Mouse (Mus musculus) midbrain, postnatal 0 days (tissue): ENCODE data around the gene Shc2. TPM values are rescaled to one million over a fixed set of nuclear protein-coding genes. Genes with fewer than 3 reads are reported as not detected.

Source experiments
- ATAC-seq: fragments of 200-750 bp; cut with Nextera tagmentation; 2 replicates; pipeline ENCODE4 v1.8.0; 2017; ENCODE audit warnings: moderate number of reproducible peaks, mild to moderate bottlenecking, moderate TSS enrichment, moderate library complexity; ENCODE audit not compliant: low FRiP score
- DNase-seq: peaks from one replicate; pipeline ENCODE4 v3.0.0-alpha.2; 2015; ENCODE audit warnings: low spot score
- H3K27ac ChIP-seq: fragments of 300-500 bp; sonication (generic); 2 replicates; pipeline ENCODE4 v1.5.1; 2014; ENCODE audit warnings: low read depth, mild to moderate bottlenecking, low read length, mixed read lengths
- H3K27me3 ChIP-seq: fragments of 300-500 bp; sonication (generic); 2 replicates; pipeline ENCODE4 v1.6.1; 2014; ENCODE audit warnings: low read length, control low read depth, mixed read lengths; ENCODE audit not compliant: insufficient read depth
- H3K36me3 ChIP-seq: fragments of 300-500 bp; sonication (generic); 2 replicates; pipeline ENCODE4 v1.6.1; 2014; ENCODE audit warnings: low read length, control low read depth, mixed read lengths; ENCODE audit not compliant: insufficient read depth
- H3K4me1 ChIP-seq: fragments of 300-500 bp; sonication (generic); 2 replicates; pipeline ENCODE4 v1.6.1; 2014; ENCODE audit warnings: mild to moderate bottlenecking, control low read depth, antibody characterized with exemption, low read length, mixed read lengths; ENCODE audit not compliant: insufficient read depth
- H3K4me2 ChIP-seq: fragments of 300-500 bp; sonication (generic); 2 replicates; pipeline ENCODE4 v1.6.1; 2014; ENCODE audit warnings: low read depth, mild to moderate bottlenecking, low read length, mixed read lengths; ENCODE audit not compliant: poor library complexity, severe bottlenecking
- H3K4me3 ChIP-seq: fragments of 300-500 bp; sonication (generic); 2 replicates; pipeline ENCODE4 v1.5.1; 2014; ENCODE audit warnings: low read depth, mild to moderate bottlenecking, low read length, moderate library complexity
- H3K9ac ChIP-seq: fragments of 300-500 bp; sonication (generic); replicated peaks from 2 replicates; pipeline ENCODE4 v1.6.1; 2014; ENCODE audit warnings: mild to moderate bottlenecking, low read length, moderate library complexity, mixed read lengths; ENCODE audit not compliant: poor library complexity, severe bottlenecking
- H3K9me3 ChIP-seq: fragments of 300-500 bp; sonication (generic); 2 replicates; pipeline ENCODE4 v1.6.1; 2016; ENCODE audit warnings: low read length, control low read depth
- CTCF ChIP-seq: IDR thresholded peaks from 2 replicates; pipeline ENCODE4 v1.5.1; 2016; ENCODE audit warnings: antibody characterized with exemption, mild to moderate bottlenecking
- WGBS: fragments of 180-500 bp; shearing (Covaris S2); extraction: QIAGEN DNeasy Blood & Tissue Kit; methylation state at CpG from one replicate; pipeline ENCODE4 v1.1.7; 2014; 5-methylcytosine and 5-hydroxymethylcytosine counted together
- polyA plus RNA-seq: library from polyadenylated mRNA; unstranded; fragments of >200 nt; fragmentation: Nextera tagmentation; extraction: Ambion mirVana; gene quantifications from 2 replicates; pipeline ENCODE4 v1.2.1, GENCODE M21; 2015
- total RNA-seq: library from RNA; depleted of rRNA; stranded (reverse); fragments of >200 nt; gene quantifications from 2 replicates; pipeline ENCODE4 v1.2.3, GENCODE M21; 2014

The Shc2 gene
- total and polyA plus RNA-seq, 2 experiments from 2014 or later = 26.2 to 74.5 TPM

DNA sequence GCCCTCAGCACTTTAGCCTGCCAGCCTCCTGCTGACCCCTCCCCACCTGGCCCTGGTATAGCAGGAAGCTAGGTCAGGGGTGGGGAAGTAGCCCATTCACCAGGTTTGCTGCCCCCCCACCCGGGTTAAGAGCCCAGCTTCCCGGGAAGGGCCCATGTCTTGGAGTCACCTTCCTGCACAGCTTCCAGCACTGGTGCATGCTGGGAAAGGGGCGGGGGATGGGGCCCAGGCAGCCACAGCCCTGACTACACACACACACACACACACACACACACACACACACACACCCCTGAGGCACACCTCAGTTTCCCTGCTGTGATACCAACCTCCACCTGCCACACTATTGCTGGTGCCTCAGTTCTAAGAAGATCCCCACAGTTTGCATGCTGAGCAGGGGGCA, 24.1 kb upstream of the Shc2 start:
- H3K4me3 ChIP-seq = no peak overlapping the region
- H3K27me3 ChIP-seq = no peaks in the 10 kb centered on the region
- no peaks in the 10 kb centered on the region for H3K36me3 ChIP-seq
- 69% methylated on average over 3 of the region's 3 CpGs for WGBS
- no peak overlapping the region for H3K4me2 ChIP-seq
- ATAC-seq = no peak
- no peak overlapping the region for H3K27ac ChIP-seq
- no peaks in the 10 kb centered on the region for H3K9me3 ChIP-seq
- no peaks in the 10 kb centered on the region for H3K4me1 ChIP-seq
- H3K9ac ChIP-seq = no peak overlapping the region
- DNase-seq = no peak
- TF ChIP-seq CTCF = no peak

DNA sequence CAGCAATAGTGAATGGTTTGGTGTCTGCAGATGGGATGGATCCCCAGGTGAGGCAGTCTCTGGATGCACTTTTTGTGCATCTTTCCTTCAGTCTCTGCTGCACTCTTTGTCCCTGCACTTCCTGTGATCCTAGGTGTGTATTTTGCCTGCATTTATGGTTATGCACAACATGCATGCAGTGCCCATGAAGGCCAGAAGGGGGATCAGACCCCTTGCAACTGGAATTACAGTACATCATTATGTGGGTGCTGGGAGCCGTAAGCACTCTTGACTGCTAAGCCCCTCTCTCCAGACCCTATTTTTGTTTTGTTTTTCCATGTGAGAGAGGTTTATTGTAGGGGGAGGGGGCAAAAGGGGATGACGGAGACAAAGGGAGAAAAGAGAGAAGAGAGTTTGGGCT, 22.6 kb upstream of the Shc2 start:
- no peak overlapping the region for H3K4me2 ChIP-seq
- DNase-seq (no peak), ATAC-seq (no peak)
- peak; percentile 63 for TF ChIP-seq CTCF
- H3K9ac ChIP-seq = no peak overlapping the region
- no peak overlapping the region for H3K4me3 ChIP-seq
- H3K4me1 ChIP-seq = peaks cover 7% of the 10 kb centered on the region; the same call in 1 of the 2 replicates
- H3K27ac ChIP-seq = no peak overlapping the region
- H3K36me3 ChIP-seq = no peaks in the 10 kb centered on the region
- no peaks in the 10 kb centered on the region for H3K9me3 ChIP-seq
- WGBS = 72% methylated on average over 2 of the region's 2 CpGs
- no peaks in the 10 kb centered on the region for H3K27me3 ChIP-seq

DNA sequence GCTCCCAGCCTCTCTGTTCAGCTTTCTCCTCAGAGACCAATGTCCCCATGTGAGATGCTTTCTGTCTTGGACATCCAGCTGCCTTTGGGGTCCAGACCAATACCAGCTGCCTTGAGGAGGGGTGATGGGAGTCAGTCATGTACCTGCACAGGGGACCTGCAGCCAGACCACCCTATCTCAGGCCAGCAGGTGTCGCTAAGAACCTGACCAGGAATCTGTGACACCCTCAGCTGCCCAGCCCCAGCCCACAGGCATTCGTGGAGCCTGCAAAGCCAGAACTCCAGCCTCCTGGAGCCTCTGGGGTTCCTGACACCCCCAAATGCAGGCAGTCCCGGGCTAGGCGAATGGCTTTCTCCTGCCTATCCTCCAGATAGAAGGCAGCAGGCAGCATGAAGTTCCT, 21.1 kb upstream of the Shc2 start:
- DNase-seq (no peak), ATAC-seq (no peak)
- H3K4me2 ChIP-seq = no peak overlapping the region
- H3K4me3 ChIP-seq = no peak overlapping the region
- no peak overlapping the region for H3K9ac ChIP-seq
- H3K27me3 ChIP-seq = no peaks in the 10 kb centered on the region
- WGBS = 9% methylated on average over 4 of the region's 4 CpGs
- H3K27ac ChIP-seq = no peak overlapping the region
- peaks cover 18% of the 10 kb centered on the region; the same call in 1 of the 2 replicates for H3K4me1 ChIP-seq
- TF ChIP-seq CTCF = peak; percentile 59
- no peaks in the 10 kb centered on the region for H3K9me3 ChIP-seq
- H3K36me3 ChIP-seq = no peaks in the 10 kb centered on the region

DNA sequence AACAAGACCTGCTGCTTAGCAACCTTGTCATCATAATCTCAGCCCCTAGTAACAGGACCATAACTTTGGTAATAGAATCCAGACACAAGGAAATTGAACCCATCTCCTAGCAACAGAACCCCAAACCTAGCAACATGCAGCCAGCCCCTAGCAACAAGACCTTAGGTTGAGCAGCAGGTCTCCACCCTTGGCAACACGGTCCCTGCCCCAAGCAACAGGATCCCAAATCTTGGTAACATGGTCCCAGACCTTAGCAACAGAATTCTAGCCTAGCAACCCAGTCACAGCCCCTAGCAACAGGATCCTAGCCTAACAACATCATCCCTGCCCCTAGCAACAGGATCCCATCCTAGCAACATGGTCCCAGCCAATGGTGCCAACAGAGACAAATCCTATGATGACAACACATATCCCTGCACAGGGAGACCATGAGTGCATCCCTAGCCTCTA, 17.3 kb upstream of the Shc2 start:
- peaks cover 18% of the 10 kb centered on the region; the same call in 1 of the 2 replicates for H3K4me1 ChIP-seq
- no peak for TF ChIP-seq CTCF
- H3K9me3 ChIP-seq = no peaks in the 10 kb centered on the region
- DNase-seq (peak; percentile 75), ATAC-seq (peak; percentile 90)
- no peak overlapping the region for H3K4me2 ChIP-seq
- 0% methylated on average over 1 of the region's 1 CpGs for WGBS
- H3K27ac ChIP-seq = peak overlapping the region; percentile 83
- no peak overlapping the region for H3K9ac ChIP-seq
- H3K4me3 ChIP-seq = no peak overlapping the region
- no peaks in the 10 kb centered on the region for H3K27me3 ChIP-seq
- H3K36me3 ChIP-seq = no peaks in the 10 kb centered on the region

DNA sequence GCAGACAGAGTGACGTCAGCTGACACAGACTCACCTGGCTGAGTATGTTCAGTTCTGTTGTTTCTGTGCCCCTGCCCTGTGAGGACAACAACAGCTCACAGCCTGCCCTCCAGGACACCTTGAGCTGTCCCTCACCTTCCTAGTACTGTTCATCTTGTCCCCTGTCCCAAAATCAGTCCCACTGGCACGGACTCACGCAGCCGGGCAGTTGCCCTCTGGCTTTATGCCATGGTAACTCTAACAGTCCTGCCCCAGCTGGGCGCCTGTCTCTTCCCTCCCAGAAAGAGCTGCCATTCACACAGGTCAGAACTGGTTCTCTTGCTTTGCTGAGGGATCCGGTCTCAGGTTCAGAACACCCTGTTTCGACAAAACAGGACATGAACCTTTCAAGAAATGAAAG, 15.1 kb upstream of the Shc2 start:
- Histone ChIP-seq H3K4me2 (no peak overlapping the region), H3K27ac (no peak overlapping the region), H3K9ac (no peak overlapping the region), H3K4me1 (peaks cover 18% of the 10 kb centered on the region; the same call in 1 of the 2 replicates), H3K4me3 (no peak overlapping the region), H3K9me3 (no peaks in the 10 kb centered on the region), H3K36me3 (no peaks in the 10 kb centered on the region), H3K27me3 (no peaks in the 10 kb centered on the region)
- no peak for TF ChIP-seq CTCF
- ATAC-seq = no peak
- WGBS = 80% methylated on average over 7 of the region's 7 CpGs
- DNase-seq = no peak

DNA sequence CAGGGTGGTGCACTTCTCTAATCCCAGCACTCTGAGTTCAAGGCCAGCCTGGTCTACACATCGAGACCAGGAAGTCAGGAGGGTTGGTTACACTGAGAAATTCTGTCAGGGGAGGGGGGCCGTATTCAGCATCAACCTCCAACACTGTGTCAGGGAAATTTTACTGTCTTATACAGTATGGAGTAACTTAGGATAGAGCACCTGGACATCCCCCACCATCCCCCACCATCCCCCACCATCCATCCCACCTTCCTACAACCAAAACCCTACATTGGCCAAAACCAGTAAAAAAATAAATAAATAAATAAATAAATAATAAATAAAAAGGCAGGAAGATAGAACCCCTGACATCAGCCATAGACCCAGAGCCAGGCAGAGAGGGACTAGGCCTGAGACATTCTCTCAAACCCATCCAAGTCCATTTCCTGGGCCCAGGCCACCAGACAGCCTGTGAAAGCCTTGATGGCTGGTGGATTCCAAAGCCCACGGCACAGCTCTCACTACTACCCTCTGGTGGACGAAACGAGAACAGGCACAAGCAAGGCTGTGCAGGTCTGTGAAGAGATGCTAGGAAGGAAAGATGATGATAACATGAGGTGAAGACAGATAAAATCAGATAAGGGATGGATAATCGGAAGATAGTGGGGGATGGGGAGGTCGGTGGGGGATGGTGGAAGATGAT, 11.5 kb upstream of the Shc2 start:
- Histone ChIP-seq H3K9me3 (no peaks in the 10 kb centered on the region), H3K27me3 (no peaks in the 10 kb centered on the region), H3K36me3 (no peaks in the 10 kb centered on the region), H3K4me2 (no peak overlapping the region), H3K9ac (no peak overlapping the region), H3K4me1 (peaks cover 1% of the 10 kb centered on the region; the same call in 1 of the 2 replicates), H3K4me3 (no peak overlapping the region), H3K27ac (no peak overlapping the region)
- 33% methylated on average over 7 of the region's 7 CpGs for WGBS
- TF ChIP-seq CTCF = peak; percentile 95
- ATAC-seq = no peak
- peak; percentile 77 for DNase-seq
